Mouse (Mus musculus) small intestine, adult 2 months (tissue): ENCODE measurements at regions not wholly inside any gene's neighbourhood (a gene's known extent, or its start where the extent isn't known, plus 50 kb on each side); places are given as distances from the start of the nearest gene placed in this dataset.

Source experiments
- H3K27ac ChIP-seq: fragments of 200-500 bp; 2 replicates; pipeline ENCODE4 v1.5.1; 2012; ENCODE audit warnings: low read depth, low read length, control low read depth, inconsistent platforms; ENCODE audit not compliant: insufficient read depth
- H3K27me3 ChIP-seq: fragments of 200-500 bp; 2 replicates; pipeline ENCODE4 v1.6.1; 2012; ENCODE audit warnings: mild to moderate bottlenecking, moderate library complexity, low read length, inconsistent platforms; ENCODE audit not compliant: control insufficient read depth, insufficient read depth
- H3K36me3 ChIP-seq: fragments of 200-500 bp; 2 replicates; pipeline ENCODE4 v1.6.1; 2012; ENCODE audit warnings: mild to moderate bottlenecking, low read length, control low read depth, inconsistent platforms; ENCODE audit not compliant: control insufficient read depth, insufficient read depth
- H3K4me1 ChIP-seq: fragments of 200-500 bp; 2 replicates; pipeline ENCODE4 v1.6.1; 2012; ENCODE audit warnings: low read length, inconsistent platforms, mixed read lengths; ENCODE audit not compliant: control insufficient read depth, insufficient read depth, insufficient read length
- H3K4me3 ChIP-seq: fragments of 200-500 bp; 2 replicates; pipeline ENCODE4 v1.5.1; 2012; ENCODE audit warnings: low read depth, mild to moderate bottlenecking, control low read depth, inconsistent platforms, low read length, moderate library complexity
- CTCF ChIP-seq: fragments of 200-500 bp; IDR thresholded peaks from 2 replicates; pipeline ENCODE4 v1.5.1; 2012; ENCODE audit warnings: low read depth, mild to moderate bottlenecking, control low read depth, inconsistent platforms, low read length, moderate library complexity, mixed read lengths; ENCODE audit not compliant: insufficient replicate concordance, insufficient read length; ENCODE audit errors: extremely low read depth
- POLR2A ChIP-seq: fragments of 200-500 bp; IDR thresholded peaks from 2 replicates; pipeline ENCODE4 v1.6.1; 2012; ENCODE audit warnings: low read depth, mild to moderate bottlenecking, control low read depth, inconsistent platforms, low read length, moderate library complexity
- WGBS: fragments of 180-500 bp; shearing (Covaris S2); methylation state at CpG from one replicate; pipeline ENCODE4 v1.1.7; 2018; 5-methylcytosine and 5-hydroxymethylcytosine counted together

GRCm38 (mm10) chr7:115144947-115145346, 401.5 kb downstream of the Insc start:
- Histone ChIP-seq H3K4me3 (no peak overlapping the region), H3K36me3 (no peaks in the 10 kb centered on the region), H3K27me3 (no peaks in the 10 kb centered on the region), H3K27ac (no peak overlapping the region), H3K4me1 (no peaks in the 10 kb centered on the region)
- 56% methylated on average over 2 of the region's 2 CpGs for WGBS
- TF ChIP-seq CTCF (no peak), POLR2A (no peak)

- WGBS: 92% methylated on average over 5 of the region's 5 CpGs
- H3K27ac ChIP-seq: no peak overlapping the region
These were observed 404.0 kb downstream of the Insc start for GRCm38 (mm10) chr7:115147352-115147977.

DNA sequence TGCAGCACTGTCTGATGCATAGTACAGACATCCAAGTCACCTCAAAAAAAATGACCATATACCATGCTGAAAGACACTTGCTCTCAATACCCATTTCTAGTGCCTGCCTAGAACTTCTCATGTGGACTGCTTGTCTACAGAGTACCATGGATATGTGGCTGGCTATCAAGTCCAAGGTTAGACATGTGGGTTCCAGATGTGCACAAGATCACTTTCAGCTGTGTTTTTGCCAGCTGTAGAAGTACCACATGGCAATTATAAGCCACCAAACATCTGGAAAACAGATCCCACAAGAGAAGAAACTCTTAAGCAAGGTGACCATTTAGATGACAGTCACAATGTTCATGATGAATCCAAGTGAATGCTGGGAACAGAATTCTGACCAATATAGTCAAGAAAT, 409.8 kb downstream of the Insc start:
- no peak for TF ChIP-seq CTCF
- TF ChIP-seq POLR2A: no peak
- Histone ChIP-seq H3K27me3 (no peaks in the 10 kb centered on the region), H3K4me3 (no peak overlapping the region), H3K27ac (no peak overlapping the region), H3K4me1 (no peaks in the 10 kb centered on the region), H3K36me3 (no peaks in the 10 kb centered on the region)

More at GRCm38 (mm10) chr7:115147352-115147977, 404.0 kb downstream of the Insc start:
- Histone ChIP-seq H3K27me3 (no peaks in the 10 kb centered on the region), H3K4me1 (no peaks in the 10 kb centered on the region), H3K36me3 (no peaks in the 10 kb centered on the region), H3K4me3 (no peak overlapping the region)
- TF ChIP-seq CTCF (no peak), POLR2A (no peak)

DNA sequence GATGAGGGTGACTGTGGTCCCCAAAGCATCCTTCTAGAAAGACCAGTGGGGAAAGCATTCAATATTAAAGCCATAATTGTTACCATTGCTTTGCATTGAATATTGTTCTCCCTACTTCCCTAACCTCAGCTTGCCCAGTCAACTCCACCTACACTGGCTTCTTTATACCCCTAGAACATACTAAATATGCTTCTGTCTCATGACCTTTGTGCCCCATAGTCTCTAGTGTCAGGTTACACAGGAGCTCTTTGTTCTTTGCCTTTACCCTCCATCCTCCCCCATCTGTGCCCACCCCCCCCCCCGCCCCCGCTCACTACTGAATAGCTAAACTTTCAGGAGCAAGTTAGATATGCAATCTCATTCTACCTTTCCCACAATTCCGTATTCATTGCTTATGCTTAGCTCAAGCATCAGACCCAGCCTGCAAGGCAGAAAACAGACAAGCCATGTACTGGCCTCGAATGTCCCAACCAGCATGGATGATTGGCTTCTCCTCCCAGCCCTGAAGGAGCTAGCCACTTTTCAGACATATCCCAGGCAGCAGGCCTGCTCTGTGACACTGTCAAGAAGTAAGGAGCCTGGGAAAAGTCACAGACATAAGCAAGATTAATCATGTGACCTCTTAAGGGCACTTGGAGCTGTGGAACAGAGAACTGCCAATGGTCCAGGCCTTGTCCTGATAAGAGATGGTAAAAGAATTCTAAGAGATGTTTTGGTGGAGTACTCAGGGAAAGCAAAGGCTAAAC, 410.4 kb downstream of the Insc start:
- H3K27ac ChIP-seq: no peak overlapping the region
- TF ChIP-seq CTCF (no peak), POLR2A (no peak)
- H3K4me1 ChIP-seq: no peaks in the 10 kb centered on the region
- no peaks in the 10 kb centered on the region for H3K27me3 ChIP-seq
- 23% methylated on average over 4 of the region's 4 CpGs for WGBS
- H3K36me3 ChIP-seq: no peaks in the 10 kb centered on the region
- H3K4me3 ChIP-seq: no peak overlapping the region

DNA sequence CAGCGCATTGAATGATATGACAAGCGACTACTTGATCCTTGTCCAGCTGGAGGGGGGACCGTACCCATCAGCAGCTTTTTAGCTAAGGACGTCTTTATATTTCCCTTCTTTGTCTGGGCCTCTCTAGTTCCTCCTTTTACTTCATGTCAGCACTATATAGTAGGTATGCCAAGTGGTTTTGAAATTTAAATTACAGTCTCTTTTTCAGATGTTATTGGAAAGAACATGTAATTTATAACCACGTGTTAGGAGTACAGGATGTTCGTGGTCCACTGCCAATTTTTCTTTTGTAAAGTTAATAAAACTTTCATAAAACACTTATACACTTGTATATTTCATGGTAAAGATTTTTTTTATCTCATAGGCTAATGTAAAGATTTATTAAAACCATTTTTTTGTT, 426.5 kb downstream of the Insc start:
- no peaks in the 10 kb centered on the region for H3K36me3 ChIP-seq
- H3K4me3 ChIP-seq: no peak overlapping the region
- H3K4me1 ChIP-seq: no peaks in the 10 kb centered on the region
- no peak overlapping the region for H3K27ac ChIP-seq
- TF ChIP-seq POLR2A (no peak), CTCF (no peak)
- 56% methylated on average over 6 of the region's 6 CpGs for WGBS
- H3K27me3 ChIP-seq: no peaks in the 10 kb centered on the region

- TF ChIP-seq CTCF (no peak), POLR2A (no peak)
- Histone ChIP-seq H3K27ac (no peak overlapping the region), H3K27me3 (no peaks in the 10 kb centered on the region), H3K4me3 (no peak overlapping the region), H3K4me1 (no peaks in the 10 kb centered on the region), H3K36me3 (no peaks in the 10 kb centered on the region)
- 69% methylated on average over 9 of the region's 9 CpGs for WGBS
These were observed 426.9 kb downstream of the Insc start for GRCm38 (mm10) chr7:115170439-115170838.

- no peak for TF ChIP-seq POLR2A
- no peak for TF ChIP-seq CTCF
- 56% methylated on average over 5 of the region's 5 CpGs for WGBS
- Histone ChIP-seq H3K36me3 (no peaks in the 10 kb centered on the region), H3K27ac (no peak overlapping the region), H3K4me3 (no peak overlapping the region), H3K4me1 (no peaks in the 10 kb centered on the region), H3K27me3 (no peaks in the 10 kb centered on the region)
These were observed 449.0 kb downstream of the Insc start for GRCm38 (mm10) chr7:115192482-115192881.
